Mouse (Mus musculus) cerebellum, postnatal 4 days (tissue): ENCODE data around the gene Arhgap9.

Experiments used
- DNase-seq, 2 experiments: peaks; one replicate each; pipeline ENCODE4 v3.0.0; 2022; ENCODE audit warnings: low spot score in 2 of 2, mixed read lengths in 1 of 2

The Arhgap9 gene

DNA sequence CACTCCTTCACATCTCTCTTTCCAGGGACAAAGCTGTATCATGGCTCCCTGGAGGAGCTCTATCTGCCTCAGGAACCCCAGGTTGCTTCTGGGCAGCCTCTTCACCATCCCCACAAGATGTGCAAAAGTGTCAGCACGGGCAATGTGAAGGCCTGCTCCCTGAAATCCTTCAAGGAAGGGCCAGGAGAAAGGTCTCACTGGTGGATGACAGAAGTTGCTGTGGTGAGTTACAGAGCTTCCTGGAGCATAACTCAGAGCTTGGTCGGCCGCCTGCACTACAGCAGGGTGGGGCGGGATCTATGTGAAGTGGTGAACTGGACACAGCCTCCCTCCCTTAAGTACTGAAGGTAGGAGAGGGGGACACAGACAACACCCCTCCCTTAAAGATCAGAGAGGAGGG lies 905 bp downstream of the Arhgap9 start:
- no peak for DNase-seq

DNA sequence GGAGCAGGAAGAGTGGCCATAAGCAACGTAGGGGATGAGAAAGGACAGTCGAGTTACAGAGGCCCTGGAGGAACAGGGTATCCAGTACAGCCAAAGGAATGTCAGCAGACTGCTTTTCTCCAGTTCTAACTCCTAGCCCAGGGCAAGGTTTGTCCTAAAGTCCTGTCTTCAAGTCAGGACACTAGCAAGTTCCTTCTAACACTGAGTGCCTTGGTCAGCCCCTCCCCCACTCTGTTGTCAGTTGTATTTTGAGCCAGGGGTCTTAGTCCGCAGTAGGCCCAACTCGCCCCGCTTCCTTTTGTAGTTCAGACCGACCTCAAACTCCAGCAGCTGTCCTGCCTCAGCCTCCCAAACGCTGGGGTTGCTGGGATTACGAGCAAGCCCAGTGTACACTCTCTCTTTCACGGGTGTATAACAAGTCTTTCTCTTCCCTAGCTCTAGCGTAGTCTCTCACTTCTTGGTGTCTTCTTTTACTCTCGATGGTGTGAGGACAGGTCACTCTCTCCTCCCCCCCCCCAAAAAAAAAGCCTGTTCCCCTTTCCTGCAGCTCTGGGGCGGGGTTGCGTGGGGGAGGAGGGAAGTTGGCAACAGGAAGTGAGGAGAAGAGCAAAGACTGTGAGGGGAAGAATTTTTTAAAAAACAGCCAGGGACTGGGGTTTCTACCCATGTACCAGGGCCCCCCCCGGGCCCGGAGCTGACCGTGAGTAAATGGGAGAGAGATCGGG lies 1.5 kb downstream of the Arhgap9 start:
- no peak for DNase-seq

DNA sequence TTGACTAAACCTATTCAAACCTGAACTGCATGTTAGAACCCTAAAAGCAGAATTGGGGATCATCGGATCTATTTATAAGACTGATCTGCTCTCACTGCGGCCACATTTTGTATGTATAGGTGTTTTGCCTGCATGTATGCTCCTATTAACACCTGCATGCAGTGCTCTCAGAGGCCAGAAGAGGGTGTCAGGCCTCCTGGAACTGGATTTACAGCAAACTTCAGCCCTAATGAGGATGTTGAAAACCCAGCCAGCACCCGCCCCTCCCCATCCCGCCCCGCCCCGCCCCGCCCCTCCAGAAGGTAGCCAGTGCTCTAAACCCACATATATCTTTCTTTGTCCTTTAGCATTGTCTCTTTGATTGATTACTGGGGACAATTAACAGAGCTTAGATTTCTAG lies 2.7 kb downstream of the Arhgap9 start:
- no peak for DNase-seq

DNA sequence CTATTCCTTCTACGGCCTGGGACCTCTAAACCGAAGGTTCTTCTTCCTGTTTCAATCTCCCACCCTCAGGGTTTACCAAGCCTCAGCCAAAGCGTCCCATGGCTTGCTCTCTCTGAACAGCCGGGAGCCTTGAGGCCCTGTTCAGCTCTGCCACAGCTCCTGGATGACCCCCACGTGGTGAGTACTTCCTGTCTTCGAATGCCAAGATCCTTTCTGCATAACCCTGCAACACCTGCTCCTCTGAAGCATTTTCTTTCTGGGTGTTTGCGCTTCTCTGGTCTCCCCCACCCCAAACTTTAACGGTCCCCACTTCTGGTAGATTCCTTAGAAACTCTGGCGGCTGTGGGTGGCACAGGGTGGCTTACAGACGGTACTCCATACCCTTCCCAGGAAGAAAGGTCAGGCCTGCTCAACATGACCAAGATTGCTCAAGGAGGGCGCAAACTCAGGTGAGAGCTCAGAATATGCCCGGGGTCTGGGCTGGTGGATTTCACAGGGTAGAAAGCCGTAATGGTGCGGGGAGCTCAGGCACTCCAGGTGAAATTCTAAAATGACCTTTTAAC lies 3.8 kb downstream of the Arhgap9 start:
- DNase-seq = no peak

DNA sequence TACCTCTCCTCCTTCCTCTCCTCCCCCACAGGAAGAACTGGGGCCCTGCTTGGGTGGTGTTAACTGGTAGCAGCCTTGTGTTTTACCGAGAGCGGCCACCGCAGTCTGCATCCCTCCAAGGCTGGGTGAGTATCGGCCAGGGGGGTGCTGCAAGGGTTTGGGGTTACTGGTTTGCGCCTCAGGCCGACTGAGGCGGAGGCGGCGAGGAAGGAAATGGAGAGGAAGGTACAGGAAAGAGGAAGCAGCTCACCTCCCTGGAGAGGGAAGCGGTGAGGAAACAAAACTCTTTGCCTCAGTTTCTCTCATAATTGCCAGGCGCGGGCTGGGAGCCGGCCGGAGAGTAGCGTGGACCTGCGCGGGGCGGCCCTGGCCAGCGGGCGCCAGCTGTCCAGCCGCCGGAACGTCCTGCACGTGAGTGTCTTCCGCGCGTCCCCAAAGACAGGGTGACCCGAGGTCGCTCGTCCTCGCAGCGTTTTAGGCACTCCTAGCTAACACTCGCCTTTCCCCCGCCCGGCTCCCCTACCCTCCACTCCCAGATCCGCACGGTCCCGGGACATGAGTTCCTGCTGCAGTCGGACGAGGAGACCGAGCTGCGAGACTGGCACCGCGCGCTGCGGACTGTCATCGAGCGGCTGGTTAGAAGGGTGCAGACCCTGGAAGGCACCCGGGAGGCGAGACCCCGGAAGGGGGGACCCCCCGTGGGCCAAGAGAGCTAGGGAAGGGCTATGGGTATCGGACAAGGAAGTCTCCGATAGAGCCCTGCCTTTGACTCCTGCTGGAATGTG lies 4.4 kb downstream of the Arhgap9 start:
- no peak for DNase-seq

GRCm38 (mm10) chr10:127326828-127327227 lies 5.1 kb downstream of the Arhgap9 start:
- no peak for DNase-seq

- no peak for DNase-seq
Measured at GRCm38 (mm10) chr10:127327461-127328145, 5.8 kb downstream of the Arhgap9 start.

DNA sequence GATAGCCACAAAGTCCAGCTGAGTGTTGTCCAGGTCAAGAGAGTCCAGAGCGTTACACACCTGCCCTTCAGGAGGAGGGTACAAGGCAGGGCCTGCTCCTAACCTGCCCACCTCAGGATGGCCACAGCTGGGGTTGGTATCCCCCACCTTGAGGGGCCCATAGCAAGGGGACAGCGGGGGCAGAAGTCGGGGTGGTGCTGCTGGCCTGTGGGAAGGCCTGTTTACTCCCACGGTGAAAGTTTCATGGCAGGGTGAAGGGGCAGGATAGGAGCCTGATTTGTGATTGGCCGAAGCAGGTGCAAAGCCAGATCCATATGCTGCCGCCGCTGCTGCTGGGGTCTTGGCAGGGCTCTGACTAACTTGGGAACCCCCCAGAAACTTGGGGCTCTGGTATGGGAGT lies 8.4 kb downstream of the Arhgap9 start:
- DNase-seq = no peak

GRCm38 (mm10) chr10:127332211-127332874 lies 10.6 kb downstream of the Arhgap9 start:
- DNase-seq = no peak

- no peak for DNase-seq
Measured at GRCm38 (mm10) chr10:127333152-127333551, 11.4 kb downstream of the Arhgap9 start.

DNA sequence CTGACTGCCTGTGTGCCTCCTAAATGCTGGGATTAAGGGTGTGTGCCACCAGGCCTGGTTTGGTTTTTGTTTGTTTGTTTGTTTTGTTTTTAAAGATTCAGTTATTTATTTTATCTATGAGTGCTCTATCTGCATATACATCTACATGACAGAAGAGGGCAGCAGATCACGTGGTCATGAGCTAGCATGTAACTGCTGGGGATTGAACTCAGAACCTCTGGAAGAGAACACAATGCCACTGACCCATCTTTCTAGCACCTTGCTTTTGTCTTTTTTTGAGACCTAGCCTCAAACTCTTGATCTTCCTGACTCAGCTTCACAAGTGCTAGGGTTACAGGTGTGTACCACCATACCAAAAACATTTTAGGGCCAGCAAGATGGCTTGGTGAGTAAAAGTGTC lies 13.5 kb downstream of the Arhgap9 start:
- no peak for DNase-seq

DNA sequence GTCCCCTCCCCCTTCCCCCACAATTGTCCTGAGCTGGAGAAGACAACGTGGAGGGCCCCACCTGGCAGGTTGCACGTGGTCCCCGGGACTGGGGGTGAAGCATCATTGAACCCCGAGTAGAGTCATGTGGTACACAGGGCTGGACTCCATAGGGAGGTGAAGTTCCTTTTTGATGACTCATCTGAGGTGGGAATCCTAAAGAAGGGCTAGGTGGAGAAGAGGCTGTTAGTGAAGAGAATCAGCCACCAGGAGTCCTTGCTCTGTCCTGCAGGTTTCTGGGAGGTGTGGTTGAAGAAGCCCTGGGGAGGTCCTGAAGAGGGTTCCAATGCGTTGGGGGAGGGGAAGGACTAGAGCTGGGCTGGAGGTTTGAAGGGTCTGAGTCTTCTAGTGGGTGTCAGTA lies 15.2 kb downstream of the Arhgap9 start:
- no peak for DNase-seq

GRCm38 (mm10) chr10:127337536-127338099 lies 15.9 kb downstream of the Arhgap9 start:
- no peak for DNase-seq

GRCm38 (mm10) chr10:127338930-127339682 lies 17.3 kb downstream of the Arhgap9 start:
- DNase-seq = peak; percentile 68 to 89

GRCm38 (mm10) chr10:127339683-127340576 lies 18.2 kb downstream of the Arhgap9 start:
- DNase-seq = peak in 1 of 2 experiments; percentile 63

DNA sequence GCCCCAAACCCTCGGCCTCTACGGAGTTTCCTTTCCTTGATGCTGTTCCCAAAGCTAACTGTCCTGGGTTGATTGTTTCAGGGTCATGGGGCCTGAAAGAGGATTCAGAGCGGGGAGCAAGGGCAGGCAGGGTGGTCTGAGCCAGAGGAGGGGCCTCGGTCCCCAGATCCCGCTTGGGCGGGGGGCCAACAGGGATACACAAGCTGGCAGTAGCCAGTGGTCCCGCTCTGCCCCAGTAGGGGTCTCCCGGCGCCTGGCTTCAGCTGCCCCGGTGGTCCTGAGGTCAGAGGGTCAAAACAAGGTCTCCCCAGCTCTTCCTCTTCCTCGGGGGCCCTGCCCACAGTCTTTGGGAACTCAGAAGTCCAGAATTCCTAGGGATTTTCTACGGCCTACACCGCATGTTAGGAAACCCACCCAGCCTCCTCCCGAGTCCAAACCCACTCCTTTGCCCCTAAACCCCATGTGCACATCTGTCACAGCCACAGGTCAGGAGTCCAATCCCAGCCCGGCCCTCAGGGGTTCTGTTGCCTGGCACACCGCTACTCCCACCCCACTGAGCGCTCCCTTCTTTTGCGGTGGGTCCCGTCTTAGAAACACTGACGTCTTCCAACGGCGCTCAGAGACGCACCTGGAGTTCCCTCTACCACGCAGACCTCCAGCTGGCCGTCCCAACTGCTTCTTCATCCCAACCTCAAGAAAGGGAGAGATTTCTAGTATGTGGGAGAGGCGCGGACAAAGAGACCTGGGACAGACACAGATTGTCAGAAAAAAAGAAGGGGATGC lies 19.0 kb downstream of the Arhgap9 start:
- peak in 1 of 2 experiments; percentile 56 for DNase-seq

DNA sequence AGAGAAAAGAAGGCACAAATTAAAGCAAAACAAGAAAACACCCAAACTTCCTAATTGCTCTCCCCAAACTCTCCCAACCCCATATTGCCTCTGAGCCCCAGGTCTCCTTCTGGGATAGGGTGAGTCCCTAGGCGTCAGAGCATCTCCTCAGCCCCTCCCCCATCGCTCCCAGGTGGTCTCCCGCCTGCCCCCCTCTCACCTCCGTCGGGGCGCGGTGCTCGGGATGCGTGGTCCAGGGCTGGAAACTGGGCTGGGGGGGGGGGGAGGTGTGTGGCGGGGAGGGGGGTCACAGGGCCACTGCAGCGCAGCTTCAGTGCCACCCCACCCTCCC lies 19.6 kb downstream of the Arhgap9 start:
- no peak for DNase-seq

- peak; percentile 64 to 88 for DNase-seq
Measured at GRCm38 (mm10) chr10:127341891-127342639, 20.3 kb downstream of the Arhgap9 start, which contains the start of gene Gli1. Gene Gli1 (minus strand): TSS chr10:127341974.
